Mouse (Mus musculus): ENCODE results near the gene Usp39. TPM values are rescaled to one million over a fixed set of nuclear protein-coding genes. Genes with fewer than 3 reads are reported as not detected.
A peak's percentile ranks its signal among the peaks of the same experiment; 100 is the strongest.

The Usp39 gene
- total RNA-seq, 2 experiments from 2014 or later = 62.9 to 63.4 TPM

GRCm38 (mm10) chr6:72355066-72355911 lies 10.3 kb upstream of the Usp39 start, which contains the start of gene Tmem150a:
Gene Tmem150a, plus strand, starts transcription at chr6:72355447.
- no peak for ATAC-seq (replicated peaks; ENCODE audit: low FRiP score, poor library complexity, severe bottlenecking)

DNA sequence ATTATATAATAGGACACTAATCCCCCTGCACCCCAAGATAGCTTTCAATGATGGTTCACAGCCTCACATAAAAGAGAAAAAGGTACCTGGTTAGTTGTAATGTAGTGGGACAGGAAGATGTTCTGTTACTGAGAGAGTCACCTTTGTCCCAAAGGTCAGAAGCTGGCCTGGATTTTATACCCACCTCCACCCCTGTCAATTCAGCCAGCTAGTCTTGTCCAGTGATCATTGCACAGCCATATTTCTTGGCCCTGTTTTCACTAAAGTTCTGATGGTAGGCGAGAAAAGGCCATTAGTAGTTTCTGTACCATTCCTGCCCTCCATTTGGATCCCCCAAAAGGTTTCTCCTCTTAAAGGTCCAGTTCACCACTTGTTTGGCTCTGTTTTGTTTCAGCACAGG lies 9.0 kb upstream of the Usp39 start:
- ATAC-seq (replicated peaks; ENCODE audit: low FRiP score, poor library complexity, severe bottlenecking) = no peak

- ATAC-seq (replicated peaks; ENCODE audit: low FRiP score, poor library complexity, severe bottlenecking) = no peak
Observed at GRCm38 (mm10) chr6:72352636-72353405, 7.8 kb upstream of the Usp39 start.

- ATAC-seq (replicated peaks; ENCODE audit: low FRiP score, poor library complexity, severe bottlenecking) = no peak
Observed at GRCm38 (mm10) chr6:72350214-72350613, 5.2 kb upstream of the Usp39 start.

DNA sequence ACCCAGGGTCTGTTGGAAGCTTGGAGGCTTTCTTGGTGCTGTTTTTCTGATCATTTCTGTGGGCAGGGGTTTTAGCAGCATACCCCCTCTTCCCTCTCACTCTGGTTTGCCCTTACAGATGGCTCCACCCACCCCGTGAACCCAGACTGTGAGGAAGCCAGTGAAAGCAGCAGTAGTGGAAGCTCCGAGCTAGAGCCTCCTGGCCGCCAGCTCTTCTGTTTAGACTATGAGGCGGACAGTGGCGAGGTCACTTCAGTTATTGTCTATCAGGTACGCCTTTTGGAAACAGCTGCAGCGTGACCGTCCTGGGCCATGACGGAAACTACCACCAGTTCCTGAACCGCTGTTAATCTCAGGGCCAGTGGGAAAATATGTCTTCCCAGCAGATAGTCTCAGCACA lies 3.4 kb upstream of the Usp39 start:
- no peak for ATAC-seq (replicated peaks; ENCODE audit: low FRiP score, poor library complexity, severe bottlenecking)

- peak; percentile 60 for ATAC-seq (replicated peaks; ENCODE audit: low FRiP score, poor library complexity, severe bottlenecking)
Observed at GRCm38 (mm10) chr6:72347166-72347941, 2.4 kb upstream of the Usp39 start, which contains the start of gene 0610030E20Rik. Gene 0610030E20Rik, plus strand, starts transcription at chr6:72347317.

- 0 out of 2 replicates have a peak, but pooled peaks have one; percentile 40 for ATAC-seq (replicated peaks; ENCODE audit: low FRiP score, poor library complexity, severe bottlenecking)
Observed at GRCm38 (mm10) chr6:72346261-72346660, 1.3 kb upstream of the Usp39 start.

DNA sequence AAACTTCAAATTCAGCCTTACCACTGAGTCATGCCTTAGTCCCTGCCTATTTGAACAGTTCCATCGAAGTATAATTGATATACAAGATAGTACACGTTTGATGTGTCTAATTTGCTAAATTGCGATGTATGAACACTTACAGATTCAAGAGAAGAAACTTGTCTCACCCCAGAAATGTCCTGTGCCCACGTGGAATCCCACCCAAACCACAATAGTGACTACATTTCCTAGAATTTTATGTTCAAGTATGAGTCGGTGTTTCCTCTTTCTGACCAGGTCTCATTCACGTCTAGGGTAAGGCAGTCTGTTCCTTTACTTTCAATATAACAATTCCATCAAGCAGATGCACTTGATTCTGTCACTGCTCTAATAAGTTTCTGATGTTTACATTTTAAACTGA lies 649 bp upstream of the Usp39 start:
- peak; percentile 39 for ATAC-seq (replicated peaks; ENCODE audit: low FRiP score, poor library complexity, severe bottlenecking)

DNA sequence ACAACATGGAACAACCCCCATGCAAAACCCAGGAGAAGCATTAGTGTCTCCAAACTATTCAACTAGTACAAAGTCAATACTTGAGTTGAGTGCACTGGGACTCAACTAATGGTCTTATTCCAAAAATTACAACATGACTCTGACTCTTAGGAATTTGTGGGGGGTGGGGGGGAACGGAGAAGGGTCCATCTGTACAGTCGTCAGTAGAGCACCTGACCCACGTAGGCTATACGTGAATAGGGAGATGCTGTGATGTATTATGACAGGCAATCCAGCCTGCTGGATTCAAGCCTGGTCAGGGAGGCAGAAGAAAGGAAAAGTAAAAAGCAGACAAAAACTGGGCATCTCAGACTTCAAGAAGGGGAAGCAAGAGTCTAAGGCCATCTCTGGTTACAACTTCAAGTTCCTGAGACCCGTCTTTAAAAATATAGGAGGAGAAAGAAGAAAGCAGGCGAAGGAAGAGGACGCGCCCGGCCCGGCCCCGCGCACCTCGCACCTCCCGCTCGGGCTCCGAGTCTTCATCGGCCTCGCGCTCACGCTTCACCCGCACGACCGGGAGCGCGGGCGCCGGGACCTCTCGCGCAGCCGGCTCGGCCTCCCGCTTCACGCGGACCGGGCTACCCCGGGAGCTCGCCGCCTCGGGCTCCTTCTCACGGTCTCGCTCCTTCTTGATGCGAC lies 449 bp downstream of the Usp39 start:
- ATAC-seq (replicated peaks; ENCODE audit: low FRiP score, poor library complexity, severe bottlenecking) = peak; percentile 32

- ATAC-seq (replicated peaks; ENCODE audit: low FRiP score, poor library complexity, severe bottlenecking) = no peak
Observed at GRCm38 (mm10) chr6:72340481-72340880, 4.5 kb downstream of the Usp39 start.

DNA sequence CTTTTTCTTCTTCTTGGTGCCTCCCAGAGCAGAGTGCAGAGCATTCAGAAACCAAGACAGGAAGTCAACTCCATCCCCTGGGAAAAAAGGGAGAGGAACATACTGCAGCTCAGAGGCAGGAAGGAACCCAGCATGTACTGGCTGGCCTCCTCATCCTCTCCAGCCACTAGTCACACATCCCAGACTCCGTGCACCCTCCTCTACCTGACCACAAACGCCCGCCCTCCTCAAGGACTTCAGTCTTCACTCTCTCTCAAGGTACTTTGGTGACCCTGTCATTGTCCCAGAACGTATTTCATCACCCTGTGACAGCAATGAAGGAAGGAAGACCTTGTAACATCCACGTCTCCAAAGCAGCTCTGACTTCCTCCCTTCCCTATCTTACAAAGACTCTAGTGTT lies 11.9 kb downstream of the Usp39 start:
- no peak for ATAC-seq (replicated peaks; ENCODE audit: low FRiP score, poor library complexity, severe bottlenecking)

DNA sequence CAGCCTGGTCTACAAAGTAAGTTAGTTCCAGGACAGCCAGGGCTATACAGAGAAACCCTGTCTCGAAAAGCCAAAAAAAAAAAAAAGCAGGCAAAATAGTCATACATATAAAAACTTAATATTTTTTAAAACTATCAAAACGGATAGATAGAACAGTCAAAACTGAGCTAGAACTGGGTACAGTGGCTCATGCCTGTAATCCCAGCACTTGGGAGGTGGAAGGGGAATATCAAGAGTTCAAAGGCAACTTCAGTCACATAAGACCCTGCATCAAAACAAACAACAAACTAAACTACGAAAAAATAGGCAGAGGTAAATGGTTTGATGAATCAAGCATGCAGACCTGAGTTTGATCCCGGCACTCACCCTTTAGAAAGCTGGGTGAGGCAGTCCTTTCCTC lies 14.9 kb downstream of the Usp39 start:
- no peak for ATAC-seq (replicated peaks; ENCODE audit: low FRiP score, poor library complexity, severe bottlenecking)

- no peak for ATAC-seq (replicated peaks; ENCODE audit: low FRiP score, poor library complexity, severe bottlenecking)
Observed at GRCm38 (mm10) chr6:72329019-72329418, 16.0 kb downstream of the Usp39 start.

GRCm38 (mm10) chr6:72326274-72326673 lies 18.7 kb downstream of the Usp39 start:
- peak; percentile 60; the same call in 1 of the 2 replicates for ATAC-seq (replicated peaks; ENCODE audit: low FRiP score, poor library complexity, severe bottlenecking)

GRCm38 (mm10) chr6:72323786-72324508 lies 21.0 kb downstream of the Usp39 start:
- peak; percentile 95 for ATAC-seq (replicated peaks; ENCODE audit: low FRiP score, poor library complexity, severe bottlenecking)

DNA sequence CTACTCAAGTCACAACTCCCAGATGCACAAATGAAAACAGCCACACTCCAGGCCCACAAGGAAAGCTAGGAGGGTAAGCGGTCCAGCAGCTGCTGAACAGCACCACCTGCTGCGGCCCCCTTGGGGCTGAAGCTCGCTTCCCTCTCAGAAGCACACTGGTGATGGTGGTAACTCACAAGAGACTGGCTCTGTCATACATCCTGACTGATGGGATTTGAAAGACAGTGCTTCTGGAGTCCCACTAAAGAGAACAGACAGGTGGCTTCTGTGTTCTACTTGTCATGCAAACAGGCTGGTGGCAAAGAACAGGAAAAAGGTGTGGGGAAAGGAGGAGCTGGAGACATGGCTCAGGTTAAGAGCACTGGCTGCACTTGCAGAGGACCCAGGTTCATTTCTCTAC lies 22.0 kb downstream of the Usp39 start:
- no peak for ATAC-seq (replicated peaks; ENCODE audit: low FRiP score, poor library complexity, severe bottlenecking)

GRCm38 (mm10) chr6:72319019-72319418 lies 26.0 kb downstream of the Usp39 start:
- 0 out of 2 replicates have a peak, but pooled peaks have one; percentile 52 for ATAC-seq (replicated peaks; ENCODE audit: low FRiP score, poor library complexity, severe bottlenecking)

GRCm38 (mm10) chr6:72318440-72318839 lies 26.5 kb downstream of the Usp39 start:
- ATAC-seq (replicated peaks; ENCODE audit: low FRiP score, poor library complexity, severe bottlenecking) = no peak

DNA sequence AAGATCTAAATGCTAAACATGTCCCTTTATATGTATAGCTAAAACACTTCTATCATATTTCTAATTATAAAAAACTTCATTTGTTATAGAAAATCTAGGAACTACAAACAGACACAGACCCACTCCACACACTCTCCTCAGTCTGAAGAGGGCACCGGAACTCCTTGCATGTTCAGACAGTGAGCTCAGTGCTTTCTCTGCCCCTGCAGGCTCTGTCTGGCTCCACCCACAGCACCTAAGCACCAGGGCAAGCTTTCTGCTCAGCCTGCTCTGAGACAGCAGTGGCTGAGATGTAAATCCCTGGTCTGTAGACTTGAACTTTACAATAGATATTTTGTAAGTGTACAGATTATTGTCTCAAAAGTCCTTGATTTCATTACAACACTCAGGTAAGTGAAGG lies 28.9 kb downstream of the Usp39 start:
- ATAC-seq (replicated peaks; ENCODE audit: low FRiP score, poor library complexity, severe bottlenecking) = no peak

All from erythroid progenitor cell, adult 5-6 weeks (primary cell).